20 mouse cellular contexts compared by ENCODE assay signal in genomic region chr1:164215540-164215939, GRCm38 (mm10). TPM values are rescaled to one million over a fixed set of nuclear protein-coding genes. Genes with fewer than 3 reads are reported as not detected.
DNase-seq lines count a peak whose midpoint lies in the region; ATAC-seq and TF ChIP-seq lines count a peak whose summit lies in the region.
"Had no signal": no experiment of that assay in that cellular context is flagged by ENCODE, and none has a peak within 500 bp of the region (broad histone marks: within the 10 kb centered on the region; RNA-seq: fewer than 3 reads in every experiment).

No protein-coding gene starts in this region.

- H3K4me1 ChIP-seq in lung, embryonic 14.5 days (ENCODE audit: insufficient read depth): no peaks in the 10 kb centered on the region
- H3K4me1 ChIP-seq: midbrain, embryonic 15.5 days had no signal

- ATAC-seq in lung, embryonic 14.5 days (ENCODE audit: insufficient read depth): peak; percentile 63; the same call in 1 of the 2 replicates
- ATAC-seq: activated CD4-positive, CD25-positive, alpha-beta regulatory T cell, adult 4 months; forebrain, embryonic 13.5 days; midbrain, embryonic 15.5 days had no signal

- no peak overlapping the region for H3K4me2 ChIP-seq in lung, embryonic 14.5 days
- H3K4me2 ChIP-seq: forebrain, embryonic 13.5 days; limb, embryonic 13.5 days; midbrain, embryonic 15.5 days had no signal

- DNase-seq in lung, embryonic 14.5 days: peak; percentile 76
- DNase-seq in lung, postnatal 4 days: no peak
- DNase-seq in NIH3T3 (ENCODE audit: low read depth): peak; percentile 81
- DNase-seq in brain, adult 2 months (ENCODE audit: low read depth, low spot score): peak; percentile 14
- DNase-seq in lung, postnatal 10 days: peak; percentile 26
- no peak for DNase-seq in layer of hippocampus, adult 2 months (ENCODE audit: low spot score in 2 of 2)
- no peak for DNase-seq in frontal cortex, postnatal 10 days (ENCODE audit: low spot score in 2 of 2)
- DNase-seq: adrenal gland, postnatal 25 days; cerebellum, adult 18-20 months; cerebellum, postnatal 25 days; gastrocnemius, postnatal 25 days; kidney, adult 11 months; right cerebral cortex, postnatal 25 days; thymus, postnatal 14 days had no signal

- 42% methylated on average over 6 of the region's 6 CpGs for WGBS in lung, embryonic 14.5 days

- no peak overlapping the region for H3K9ac ChIP-seq in lung, embryonic 14.5 days
- H3K9ac ChIP-seq: forebrain, embryonic 13.5 days; limb, embryonic 13.5 days; liver, embryonic 14.5 days; midbrain, embryonic 15.5 days had no signal

- H3K27ac ChIP-seq in lung, embryonic 14.5 days (ENCODE audit: low read depth): no peak overlapping the region
- no peak overlapping the region for H3K27ac ChIP-seq in layer of hippocampus, adult 2 months
- H3K27ac ChIP-seq: forebrain, embryonic 13.5 days; heart, embryonic 10.5 days; limb, embryonic 13.5 days; liver, embryonic 14.5 days; midbrain, embryonic 15.5 days had no signal

- no peaks in the 10 kb centered on the region for H3K27me3 ChIP-seq in lung, embryonic 14.5 days (ENCODE audit: insufficient read depth, low read length)
- H3K27me3 ChIP-seq: forebrain, embryonic 13.5 days; midbrain, embryonic 15.5 days had no signal

- no peak overlapping the region for H3K4me3 ChIP-seq in lung, embryonic 14.5 days (ENCODE audit: low read depth, low read length)
- no peak overlapping the region for H3K4me3 ChIP-seq in layer of hippocampus, adult 2 months
- H3K4me3 ChIP-seq: forebrain, embryonic 13.5 days; heart, embryonic 10.5 days; limb, embryonic 13.5 days; midbrain, embryonic 15.5 days had no signal

- H3K9me3 ChIP-seq in lung, embryonic 14.5 days (ENCODE audit: low read depth, low read length): no peaks in the 10 kb centered on the region
- H3K9me3 ChIP-seq: forebrain, embryonic 13.5 days; heart, embryonic 10.5 days; limb, embryonic 13.5 days; midbrain, embryonic 15.5 days had no signal

- no peaks in the 10 kb centered on the region for H3K36me3 ChIP-seq in lung, embryonic 14.5 days (ENCODE audit: insufficient read depth)
- H3K36me3 ChIP-seq: heart, embryonic 10.5 days; limb, embryonic 13.5 days; midbrain, embryonic 15.5 days had no signal

- no peak for TF ChIP-seq CTCF in lung, embryonic 14.5 days (IDR thresholded peaks at IDR 0.05; ENCODE audit: low read depth)
- TF ChIP-seq CTCF in layer of hippocampus, adult 2 months (conservative IDR thresholded peaks at IDR 0.05): no peak

RNA-seq across cellular contexts. Expression of gene Slc19a2, which starts 33.3 kb away (rescaled TPM):
- 9.2 and 9.4 TPM in 2 replicates for polyA plus RNA-seq in lung, embryonic 14.5 days (2014; fragmentation: Nextera tagmentation; extraction: Ambion mirVana)
- total RNA-seq in layer of hippocampus, adult 2 months (2021): 10 to 100 TPM; 10.1 to 15.3 TPM

RNA-seq across cellular contexts. Expression of gene Ccdc181, which starts 59.8 kb away (rescaled TPM):
- polyA plus RNA-seq in lung, embryonic 14.5 days (2014; fragmentation: Nextera tagmentation; extraction: Ambion mirVana): 5.0 and 6.0 TPM in 2 replicates
- total RNA-seq in layer of hippocampus, adult 2 months (2021): 10 to 100 TPM; 21.7 to 24.8 TPM

Comparison
In these comparisons a context has a peak if more than half of its experiments do, and no peak if none do; other contexts are left out.
1. DNase-seq: peak in lung, embryonic 14.5 days (single experiment), NIH3T3 (single experiment), brain, adult 2 months (single experiment) and lung, postnatal 10 days (single experiment); none in lung, postnatal 4 days (0 of 2), layer of hippocampus, adult 2 months (0 of 2) and frontal cortex, postnatal 10 days (0 of 2).